Mouse (Mus musculus) E14TG2a.4 (cell line): ENCODE data around the gene Pspn.

Experiments
- H3K27me3 ChIP-seq: 2 replicates; pipeline ENCODE4 v1.6.1; 2014; ENCODE audit warnings: low read length, control low read depth; ENCODE audit not compliant: insufficient read depth
- H3K36me3 ChIP-seq: 2 replicates; pipeline ENCODE4 v1.6.1; 2014; ENCODE audit warnings: low read length, control low read depth; ENCODE audit not compliant: insufficient read depth
- H3K4me1 ChIP-seq: replicated peaks from 2 replicates; pipeline ENCODE4 v1.6.1; 2014; ENCODE audit warnings: low read depth, low read length, control low read depth
- H3K4me3 ChIP-seq: replicated peaks from 2 replicates; pipeline ENCODE4 v1.5.1; 2014; ENCODE audit warnings: mild to moderate bottlenecking, low read length
- H3K9me3 ChIP-seq: 2 replicates; pipeline ENCODE4 v1.6.1; 2014; ENCODE audit warnings: low read length, control low read depth
- CTCF ChIP-seq: conservative IDR thresholded peaks from 2 replicates; pipeline ENCODE4 v1.5.1; 2014; ENCODE audit warnings: low read length
- NANOG ChIP-seq: IDR thresholded peaks from 2 replicates; pipeline ENCODE4 v1.6.1; 2014; ENCODE audit warnings: borderline replicate concordance, low read length, mixed read lengths
- POU5F1 ChIP-seq: IDR thresholded peaks from 2 replicates; pipeline ENCODE4 v1.6.1; 2014; ENCODE audit warnings: low read length, borderline replicate concordance

Gene Pspn

DNA sequence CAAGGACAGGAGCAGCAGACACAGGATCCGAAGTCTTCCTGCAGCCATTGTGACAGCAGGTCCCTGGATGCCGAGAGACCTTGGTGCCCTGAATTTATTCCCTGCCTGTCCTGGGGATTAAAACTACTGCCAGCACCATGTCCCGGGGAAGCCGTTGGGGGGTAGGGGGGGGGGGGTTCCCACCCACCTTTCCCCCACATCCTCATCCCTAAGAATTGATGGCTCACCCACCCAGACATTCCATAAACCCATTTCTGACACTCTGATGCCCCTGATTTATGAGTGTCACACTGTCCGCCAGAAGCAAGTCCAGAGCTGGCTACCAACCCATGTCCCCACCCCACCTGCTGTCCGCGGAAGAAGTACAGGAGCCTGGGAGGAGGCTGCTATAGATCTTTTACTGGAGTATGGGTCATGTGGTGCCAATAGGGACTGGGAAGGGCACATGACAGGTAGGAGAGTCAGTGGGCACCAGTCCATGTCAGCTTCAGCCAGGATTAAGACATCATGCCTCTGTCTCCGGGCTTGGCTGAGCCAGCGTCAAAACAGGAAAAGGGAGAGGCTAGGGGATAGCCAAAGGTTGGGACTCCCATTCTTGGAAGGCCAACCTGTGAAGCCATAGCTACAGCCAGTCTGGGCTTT lies at the start of gene Pspn:
Gene Pspn, minus strand, starts transcription at position 51 of the 642 bp plus-strand sequence.
- Histone ChIP-seq H3K27me3 (no peaks in the 10 kb centered on the region), H3K4me3 (no peak within 1 kb of the TSS), H3K9me3 (no peaks in the 10 kb centered on the region), H3K36me3 (peaks cover 84% of the 10 kb centered on the region), H3K4me1 (peaks cover 56% of the 10 kb centered on the region)
- no peak for TF ChIP-seq POU5F1
- TF ChIP-seq CTCF, result no peak
- no peak for TF ChIP-seq NANOG

DNA sequence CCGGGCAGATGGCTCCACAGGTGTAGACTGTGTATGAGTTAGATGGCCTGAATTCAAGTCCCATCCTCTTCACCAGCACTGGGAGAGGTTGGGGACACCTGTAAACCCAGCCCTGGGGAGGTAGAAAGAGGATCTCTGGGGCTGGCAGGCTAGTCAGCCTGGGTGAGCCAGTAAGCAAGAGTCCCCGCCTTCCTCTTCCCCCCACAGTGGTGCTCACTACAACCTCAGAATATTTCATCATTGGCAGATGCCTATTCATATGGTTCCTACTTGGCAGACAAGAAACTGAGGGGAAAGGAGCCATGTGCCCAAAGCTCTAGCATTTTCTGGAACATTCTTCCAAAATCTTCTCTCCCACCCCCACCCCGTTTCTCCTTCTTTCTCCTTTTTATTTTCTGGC lies 49.0 kb upstream of the Pspn start:
- Histone ChIP-seq H3K9me3 (no peaks in the 10 kb centered on the region), H3K4me1 (peaks cover 15% of the 10 kb centered on the region), H3K4me3 (no peak overlapping the region), H3K36me3 (peaks cover 17% of the 10 kb centered on the region), H3K27me3 (peaks cover 12% of the 10 kb centered on the region)
- TF ChIP-seq NANOG (no peak), POU5F1 (no peak), CTCF (no peak)

DNA sequence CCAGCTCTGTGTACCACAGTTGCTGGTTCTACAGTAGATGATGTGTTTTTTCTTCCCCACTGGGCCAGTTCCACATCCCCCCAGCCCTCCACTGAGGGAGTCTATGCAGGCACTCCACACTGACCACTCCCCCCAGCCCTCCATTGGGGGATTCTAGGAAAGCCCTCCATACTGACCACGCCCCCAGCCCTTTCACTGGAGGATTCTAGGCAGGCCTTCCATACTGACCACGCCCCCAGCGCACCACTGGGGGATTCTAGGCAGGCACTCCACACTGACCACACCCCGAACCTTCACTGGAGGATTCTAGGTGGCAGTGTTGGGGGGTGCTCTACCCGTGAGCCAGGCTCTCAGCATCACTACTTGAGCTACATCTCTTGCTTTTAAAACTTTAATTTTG lies 47.6 kb upstream of the Pspn start:
- Histone ChIP-seq H3K36me3 (peaks cover 9% of the 10 kb centered on the region), H3K9me3 (no peaks in the 10 kb centered on the region), H3K4me1 (peaks cover 15% of the 10 kb centered on the region), H3K4me3 (peak overlapping the region; percentile 30; the same call in 1 of the 2 replicates), H3K27me3 (peaks cover 14% of the 10 kb centered on the region)
- TF ChIP-seq CTCF (no peak), POU5F1 (no peak), NANOG (no peak)

DNA sequence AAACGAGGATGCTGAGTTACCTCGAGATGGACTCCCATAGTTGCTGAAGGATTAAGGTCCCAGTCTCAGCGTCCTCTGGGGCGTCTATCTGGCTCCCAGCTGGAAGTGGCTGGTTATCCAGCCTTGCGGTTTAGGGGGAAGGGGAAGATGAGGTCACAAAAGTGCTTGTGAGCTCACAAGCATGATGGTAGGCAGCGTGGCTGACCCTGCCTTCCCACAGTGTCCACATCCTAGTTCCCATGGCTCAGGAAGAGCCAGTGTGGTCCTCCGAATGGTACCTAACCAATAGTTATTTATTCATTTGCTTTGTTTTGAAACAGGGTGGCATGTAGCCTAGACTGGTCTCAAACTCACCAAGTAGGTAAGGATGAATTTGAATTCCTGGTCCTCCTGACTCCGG lies 41.7 kb upstream of the Pspn start, which contains the start of gene Slc25a41:
Gene Slc25a41, minus strand, starts transcription at position 101 of the 400 bp plus-strand sequence.
- H3K9me3 ChIP-seq, result no peaks in the 10 kb centered on the region
- peaks cover 37% of the 10 kb centered on the region for H3K27me3 ChIP-seq
- no peak within 1 kb of the TSS for H3K4me3 ChIP-seq
- peaks cover 25% of the 10 kb centered on the region for H3K4me1 ChIP-seq
- H3K36me3 ChIP-seq, result no peaks in the 10 kb centered on the region
- no peak for TF ChIP-seq NANOG
- no peak for TF ChIP-seq POU5F1
- no peak for TF ChIP-seq CTCF

DNA sequence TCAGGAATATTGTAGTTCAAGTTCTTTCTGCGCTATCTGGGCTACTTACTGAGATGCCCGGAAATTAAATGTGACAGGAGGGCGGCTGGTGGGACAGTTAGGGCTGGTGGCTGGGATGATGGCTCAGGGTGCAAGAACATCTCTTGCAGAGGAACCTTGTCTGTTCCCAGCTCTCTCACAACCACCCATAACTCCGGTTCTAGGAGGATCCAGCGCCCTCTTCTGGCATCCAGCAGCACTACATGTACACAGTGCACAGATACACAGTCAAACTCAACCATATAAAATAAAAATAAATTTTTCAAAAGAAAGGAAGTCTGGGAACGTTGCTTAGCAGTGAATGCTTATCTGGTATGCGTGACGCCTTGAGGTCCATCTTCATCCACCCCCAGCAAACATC lies 39.2 kb upstream of the Pspn start:
- H3K27me3 ChIP-seq, result peaks cover 30% of the 10 kb centered on the region
- no peaks in the 10 kb centered on the region for H3K36me3 ChIP-seq
- TF ChIP-seq POU5F1, result no peak
- TF ChIP-seq CTCF, result peak; percentile 83
- no peak for TF ChIP-seq NANOG
- H3K4me1 ChIP-seq, result peaks cover 22% of the 10 kb centered on the region
- no peaks in the 10 kb centered on the region for H3K9me3 ChIP-seq
- peak overlapping the region; percentile 63 for H3K4me3 ChIP-seq

DNA sequence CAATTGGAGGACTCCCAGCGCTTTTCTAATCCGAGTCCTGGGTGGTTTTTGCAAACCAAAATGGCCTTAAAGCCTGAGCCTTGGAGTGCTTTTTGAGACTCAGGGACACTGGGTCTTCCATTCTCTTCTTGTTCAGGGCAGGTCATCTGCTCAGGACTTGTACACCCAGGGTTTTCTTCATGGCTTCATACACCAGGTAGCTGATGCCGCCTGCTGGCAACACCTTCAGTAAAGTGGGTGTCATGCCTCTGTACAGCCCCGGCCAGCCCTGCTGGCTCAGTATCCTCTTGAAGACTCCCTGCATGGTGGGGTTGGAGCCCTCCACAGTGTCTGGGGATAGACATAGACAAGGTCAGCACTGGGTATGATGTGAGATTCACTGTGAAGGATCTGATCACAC lies 33.0 kb upstream of the Pspn start:
- peaks cover 46% of the 10 kb centered on the region for H3K4me1 ChIP-seq
- H3K36me3 ChIP-seq, result peaks cover 20% of the 10 kb centered on the region
- H3K9me3 ChIP-seq, result no peaks in the 10 kb centered on the region
- H3K4me3 ChIP-seq, result peak overlapping the region; percentile 90
- TF ChIP-seq NANOG, result no peak
- H3K27me3 ChIP-seq, result peaks cover 10% of the 10 kb centered on the region

DNA sequence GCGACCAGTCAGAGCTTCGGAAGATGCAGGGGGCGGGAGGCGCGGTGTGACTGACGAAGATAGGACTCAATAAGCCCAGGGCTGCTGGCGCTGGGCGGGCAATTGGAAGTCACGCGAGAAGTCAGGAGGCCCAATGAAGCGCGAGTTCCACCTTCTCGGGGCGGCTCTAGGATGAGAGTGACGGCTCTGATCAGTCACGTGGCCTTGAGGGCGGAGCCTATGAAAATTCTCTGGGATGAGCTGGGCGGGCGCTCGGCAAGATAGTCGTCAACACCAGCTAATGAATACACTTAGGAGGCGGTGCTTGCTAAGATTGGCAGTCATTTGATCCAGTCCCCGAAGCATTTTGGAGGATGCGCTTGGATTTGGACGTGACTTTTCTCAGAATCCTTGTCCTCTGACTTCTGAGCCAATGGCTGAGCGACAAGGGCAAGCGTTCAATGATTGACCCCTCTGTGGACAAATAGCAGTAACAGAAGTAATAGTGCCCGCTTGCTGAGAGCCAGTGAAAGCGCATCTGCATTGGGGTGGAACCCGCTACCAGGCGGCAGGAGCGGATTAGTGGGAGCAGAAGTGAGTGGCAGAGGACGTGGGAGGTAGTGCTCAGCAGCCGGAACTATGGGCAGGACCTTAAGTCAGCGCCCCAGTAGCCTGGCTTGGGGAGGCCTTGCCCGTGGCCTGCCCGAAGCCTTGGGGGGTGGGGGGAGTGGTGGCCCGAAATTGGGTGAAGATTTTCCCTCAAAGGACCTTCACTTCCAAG lies 32.0 kb upstream of the Pspn start:
- Histone ChIP-seq H3K4me3 (peak overlapping the region; percentile 93), H3K9me3 (no peaks in the 10 kb centered on the region), H3K27me3 (peaks cover 6% of the 10 kb centered on the region), H3K4me1 (peaks cover 54% of the 10 kb centered on the region), H3K36me3 (peaks cover 30% of the 10 kb centered on the region)
- TF ChIP-seq NANOG (peak; percentile 6; the same call in 1 of the 2 replicates), POU5F1 (no peak)

DNA sequence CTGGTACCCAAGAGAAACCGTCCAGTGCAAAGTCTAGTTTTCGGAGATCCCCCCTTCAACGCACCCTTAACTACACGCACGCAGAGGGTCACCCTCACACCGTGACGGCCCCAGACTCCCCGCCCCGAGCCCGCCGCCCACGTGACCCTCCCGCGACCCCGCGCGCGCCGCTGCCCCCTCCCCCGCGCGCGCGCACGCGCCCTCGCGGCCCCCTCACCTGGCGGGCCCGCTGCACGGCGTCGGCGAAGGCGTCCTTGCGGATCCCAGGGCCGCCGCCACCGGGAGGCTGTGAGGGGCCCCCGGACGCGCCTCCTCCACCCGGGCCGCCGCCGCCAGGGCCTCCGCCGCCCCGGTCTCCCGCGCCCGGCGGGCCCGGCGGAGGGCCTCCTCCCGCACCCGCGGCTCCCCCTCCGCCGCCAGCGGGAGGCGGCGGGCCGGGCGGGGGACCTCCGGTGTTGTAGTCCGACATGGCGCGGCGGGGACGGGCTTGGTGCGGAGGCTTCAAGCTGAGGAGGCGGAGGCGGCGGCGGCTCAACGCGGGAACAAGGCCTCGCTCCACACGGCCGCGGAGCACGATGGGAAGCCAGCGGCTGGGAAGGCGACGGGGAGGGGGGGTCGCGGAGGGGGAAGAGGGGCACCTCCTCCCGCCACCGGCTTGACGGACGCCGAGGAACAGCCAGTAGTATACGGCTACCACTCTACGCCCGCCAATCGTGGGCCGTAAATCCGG lies 31.3 kb upstream of the Pspn start, which contains the start of gene Khsrp:
Gene Khsrp, minus strand, starts transcription at position 592 of the 730 bp plus-strand sequence.
- H3K36me3 ChIP-seq, result peaks cover 38% of the 10 kb centered on the region
- peak within 1 kb of the TSS; percentile 93 for H3K4me3 ChIP-seq
- 0 out of 2 replicates have a peak, but pooled peaks cover 2% of the 10 kb centered on the region for H3K27me3 ChIP-seq
- TF ChIP-seq CTCF (no peak), POU5F1 (no peak), NANOG (no peak)
- H3K9me3 ChIP-seq, result no peaks in the 10 kb centered on the region
- H3K4me1 ChIP-seq, result peaks cover 57% of the 10 kb centered on the region
